Mouse (Mus musculus): Measurements from ENCODE around the gene Antxrl. TPM values are rescaled to one million over a fixed set of nuclear protein-coding genes. Genes with fewer than 3 reads are reported as not detected.

Gene Antxrl
- not detected in 2 replicates for polyA plus RNA-seq (2011; ENCODE audit: insufficient read length, low read depth, missing spikeins)

GRCm38 (mm10) chr14:34052516-34052915 lies at the start of gene Antxrl:
TSS of gene Antxrl (plus strand) at chr14:34052707.
- no peaks in the 10 kb centered on the region for H3K4me1 ChIP-seq (ENCODE audit: control insufficient read depth, insufficient read depth, low read length)
- H3K27ac ChIP-seq (ENCODE audit: insufficient read depth, low read length), result no peak within 1 kb of the TSS
- H3K4me3 ChIP-seq (ENCODE audit: insufficient read depth, low read length), result no peak within 1 kb of the TSS
- TF ChIP-seq POLR2A (IDR thresholded peaks at IDR 0.05; ENCODE audit: low read depth, low read length) (no peak), CTCF (IDR thresholded peaks at IDR 0.05; ENCODE audit: borderline replicate concordance, insufficient read depth, low read length) (no peak)

GRCm38 (mm10) chr14:34015063-34015462 lies 37.4 kb upstream of the Antxrl start, which contains the start of gene Gm30083:
TSS of gene Gm30083 (minus strand) at chr14:34015182.
- no peaks in the 10 kb centered on the region for H3K4me1 ChIP-seq (ENCODE audit: control insufficient read depth, insufficient read depth, low read length)
- TF ChIP-seq CTCF (IDR thresholded peaks at IDR 0.05; ENCODE audit: borderline replicate concordance, insufficient read depth, low read length) (no peak), POLR2A (IDR thresholded peaks at IDR 0.05; ENCODE audit: low read depth, low read length) (no peak)
- no peak within 1 kb of the TSS for H3K27ac ChIP-seq (ENCODE audit: insufficient read depth, low read length)
- no peak within 1 kb of the TSS for H3K4me3 ChIP-seq (ENCODE audit: insufficient read depth, low read length)

- no peaks in the 10 kb centered on the region for H3K4me1 ChIP-seq (ENCODE audit: control insufficient read depth, insufficient read depth, low read length)
- no peak within 1 kb of the TSS for H3K4me3 ChIP-seq (ENCODE audit: insufficient read depth, low read length)
- TF ChIP-seq POLR2A (IDR thresholded peaks at IDR 0.05; ENCODE audit: low read depth, low read length) (no peak), CTCF (IDR thresholded peaks at IDR 0.05; ENCODE audit: borderline replicate concordance, insufficient read depth, low read length) (no peak)
- H3K27ac ChIP-seq (ENCODE audit: insufficient read depth, low read length), result no peak within 1 kb of the TSS
These were observed 36.1 kb upstream of the Antxrl start, which contains the start of gene Gm5460 for GRCm38 (mm10) chr14:34016381-34016780. TSS of gene Gm5460 (plus strand) at chr14:34016758.

GRCm38 (mm10) chr14:34016938-34017337 lies 35.6 kb upstream of the Antxrl start:
- no peaks in the 10 kb centered on the region for H3K4me1 ChIP-seq (ENCODE audit: control insufficient read depth, insufficient read depth, low read length)
- H3K4me3 ChIP-seq (ENCODE audit: insufficient read depth, low read length), result no peak overlapping the region
- no peak overlapping the region for H3K27ac ChIP-seq (ENCODE audit: insufficient read depth, low read length)
- TF ChIP-seq POLR2A (IDR thresholded peaks at IDR 0.05; ENCODE audit: low read depth, low read length), result no peak
- TF ChIP-seq CTCF (IDR thresholded peaks at IDR 0.05; ENCODE audit: borderline replicate concordance, insufficient read depth, low read length), result no peak

GRCm38 (mm10) chr14:34026710-34027109 lies 25.8 kb upstream of the Antxrl start:
- TF ChIP-seq POLR2A (IDR thresholded peaks at IDR 0.05; ENCODE audit: low read depth, low read length) (no peak), CTCF (IDR thresholded peaks at IDR 0.05; ENCODE audit: borderline replicate concordance, insufficient read depth, low read length) (no peak)
- H3K27ac ChIP-seq (ENCODE audit: insufficient read depth, low read length), result no peak overlapping the region
- H3K4me3 ChIP-seq (ENCODE audit: insufficient read depth, low read length), result no peak overlapping the region
- no peaks in the 10 kb centered on the region for H3K4me1 ChIP-seq (ENCODE audit: control insufficient read depth, insufficient read depth, low read length)

GRCm38 (mm10) chr14:34033841-34034610 lies 18.5 kb upstream of the Antxrl start:
- TF ChIP-seq CTCF (IDR thresholded peaks at IDR 0.05; ENCODE audit: borderline replicate concordance, insufficient read depth, low read length) (no peak), POLR2A (IDR thresholded peaks at IDR 0.05; ENCODE audit: low read depth, low read length) (no peak)
- no peak overlapping the region for H3K27ac ChIP-seq (ENCODE audit: insufficient read depth, low read length)
- no peaks in the 10 kb centered on the region for H3K4me1 ChIP-seq (ENCODE audit: control insufficient read depth, insufficient read depth, low read length)
- H3K4me3 ChIP-seq (ENCODE audit: insufficient read depth, low read length), result no peak overlapping the region

- TF ChIP-seq POLR2A (IDR thresholded peaks at IDR 0.05; ENCODE audit: low read depth, low read length) (no peak), CTCF (IDR thresholded peaks at IDR 0.05; ENCODE audit: borderline replicate concordance, insufficient read depth, low read length) (no peak)
- no peak overlapping the region for H3K4me3 ChIP-seq (ENCODE audit: insufficient read depth, low read length)
- H3K27ac ChIP-seq (ENCODE audit: insufficient read depth, low read length), result no peak overlapping the region
- H3K4me1 ChIP-seq (ENCODE audit: control insufficient read depth, insufficient read depth, low read length), result no peaks in the 10 kb centered on the region
These were observed 11.3 kb upstream of the Antxrl start for GRCm38 (mm10) chr14:34041241-34041640.

- Histone ChIP-seq H3K4me3 (ENCODE audit: insufficient read depth, low read length) (no peak overlapping the region), H3K27ac (ENCODE audit: insufficient read depth, low read length) (no peak overlapping the region), H3K4me1 (ENCODE audit: control insufficient read depth, insufficient read depth, low read length) (no peaks in the 10 kb centered on the region)
- TF ChIP-seq CTCF (IDR thresholded peaks at IDR 0.05; ENCODE audit: borderline replicate concordance, insufficient read depth, low read length), result no peak
- no peak for TF ChIP-seq POLR2A (IDR thresholded peaks at IDR 0.05; ENCODE audit: low read depth, low read length)
These were observed 9.2 kb upstream of the Antxrl start for GRCm38 (mm10) chr14:34043341-34043740.

- Histone ChIP-seq H3K4me3 (ENCODE audit: insufficient read depth, low read length) (no peak overlapping the region), H3K27ac (ENCODE audit: insufficient read depth, low read length) (no peak overlapping the region), H3K4me1 (ENCODE audit: control insufficient read depth, insufficient read depth, low read length) (no peaks in the 10 kb centered on the region)
- TF ChIP-seq CTCF (IDR thresholded peaks at IDR 0.05; ENCODE audit: borderline replicate concordance, insufficient read depth, low read length) (no peak), POLR2A (IDR thresholded peaks at IDR 0.05; ENCODE audit: low read depth, low read length) (no peak)
These were observed 2.3 kb upstream of the Antxrl start for GRCm38 (mm10) chr14:34050101-34050779.

- Histone ChIP-seq H3K4me3 (ENCODE audit: insufficient read depth, low read length) (no peak overlapping the region), H3K27ac (ENCODE audit: insufficient read depth, low read length) (no peak overlapping the region), H3K4me1 (ENCODE audit: control insufficient read depth, insufficient read depth, low read length) (no peaks in the 10 kb centered on the region)
- no peak for TF ChIP-seq CTCF (IDR thresholded peaks at IDR 0.05; ENCODE audit: borderline replicate concordance, insufficient read depth, low read length)
- no peak for TF ChIP-seq POLR2A (IDR thresholded peaks at IDR 0.05; ENCODE audit: low read depth, low read length)
These were observed 19.2 kb downstream of the Antxrl start for GRCm38 (mm10) chr14:34071665-34072064.
